Mouse (Mus musculus) bone marrow macrophage, adult 2 months (primary cell): ENCODE data around the gene Hyal2.

ENCODE experiments used
- CTCF ChIP-seq: IDR thresholded peaks from 2 replicates; pipeline ENCODE4 v1.5.1; 2012; ENCODE audit warnings: low read depth, mild to moderate bottlenecking, low read length, moderate library complexity
- POLR2A ChIP-seq: IDR thresholded peaks from 2 replicates; pipeline ENCODE4 v1.6.1; 2012; ENCODE audit warnings: mild to moderate bottlenecking, low read depth, low read length, borderline replicate concordance

DNA sequence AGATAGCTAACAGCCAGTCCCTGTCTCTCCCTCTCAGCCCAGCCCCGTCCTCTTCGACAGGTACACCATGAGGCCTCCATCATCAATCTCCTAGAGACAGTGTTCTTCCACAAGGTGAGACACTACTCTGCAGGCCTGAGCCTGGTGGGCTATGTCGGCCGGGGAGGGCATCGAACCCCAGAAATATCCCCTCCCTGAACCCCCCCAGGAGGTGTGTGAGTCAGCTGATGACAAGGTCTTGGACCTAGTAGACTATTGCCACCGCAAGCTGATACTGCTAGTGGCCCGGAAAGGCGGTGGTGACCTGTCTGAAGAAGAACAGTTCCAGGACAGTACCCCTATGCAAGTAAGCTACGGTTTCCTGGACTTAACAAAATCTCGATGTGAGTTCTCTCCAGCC is 18.9 kb upstream of the Hyal2 start:
- TF ChIP-seq CTCF, result no peak
- no peak for TF ChIP-seq POLR2A
